Mouse (Mus musculus) WW6 (cell line): ENCODE data around the gene Tor1b.
"Not testable (repeated sequence)": the region's sequence is repeated elsewhere in the genome, so short reads cannot be mapped to it uniquely, and the experiment has no call there.

Source experiments
- DNase-seq: peaks from one replicate; pipeline ENCODE4 v3.0.0-alpha.2; 2013; ENCODE audit warnings: low read depth, low spot score

The Tor1b gene

GRCm38 (mm10) chr2:30952824-30953490, at the start of gene Tor1b:
TSS of gene Tor1b (plus strand) at chr2:30952959.
- peak; percentile 80 for DNase-seq

GRCm38 (mm10) chr2:30904231-30904630, 48.5 kb upstream of the Tor1b start:
- DNase-seq = no peak

GRCm38 (mm10) chr2:30904991-30905390, 47.8 kb upstream of the Tor1b start:
- no peak for DNase-seq

GRCm38 (mm10) chr2:30905906-30906305, 46.9 kb upstream of the Tor1b start:
- DNase-seq = no peak

GRCm38 (mm10) chr2:30906641-30907040, 46.1 kb upstream of the Tor1b start:
- DNase-seq = no peak

- no peak for DNase-seq
These were observed 40.4 kb upstream of the Tor1b start for GRCm38 (mm10) chr2:30912291-30912773.

- DNase-seq = no peak
These were observed 39.7 kb upstream of the Tor1b start for GRCm38 (mm10) chr2:30913022-30913421.

- DNase-seq = no peak
These were observed 37.9 kb upstream of the Tor1b start for GRCm38 (mm10) chr2:30914836-30915235.

GRCm38 (mm10) chr2:30915376-30915775, 37.4 kb upstream of the Tor1b start:
- DNase-seq = no peak

- not testable (repeated sequence) for DNase-seq
These were observed 36.8 kb upstream of the Tor1b start for GRCm38 (mm10) chr2:30915933-30916332.

- DNase-seq = no peak
These were observed 35.1 kb upstream of the Tor1b start for GRCm38 (mm10) chr2:30917649-30918048.

GRCm38 (mm10) chr2:30918126-30918525, 34.6 kb upstream of the Tor1b start:
- no peak for DNase-seq

- DNase-seq = no peak
These were observed 33.9 kb upstream of the Tor1b start for GRCm38 (mm10) chr2:30918780-30919329.

GRCm38 (mm10) chr2:30920216-30920615, 32.5 kb upstream of the Tor1b start:
- no peak for DNase-seq

- no peak for DNase-seq
These were observed 29.7 kb upstream of the Tor1b start for GRCm38 (mm10) chr2:30923099-30923498.

GRCm38 (mm10) chr2:30925181-30925580, 27.6 kb upstream of the Tor1b start:
- no peak for DNase-seq

- no peak for DNase-seq
These were observed 26.4 kb upstream of the Tor1b start for GRCm38 (mm10) chr2:30926381-30926780.

GRCm38 (mm10) chr2:30927151-30927781, 25.5 kb upstream of the Tor1b start:
- no peak for DNase-seq

GRCm38 (mm10) chr2:30927844-30928628, 24.7 kb upstream of the Tor1b start:
- DNase-seq = peak; percentile 47

GRCm38 (mm10) chr2:30928893-30929482, 23.8 kb upstream of the Tor1b start:
- no peak for DNase-seq

GRCm38 (mm10) chr2:30929483-30930045, 23.2 kb upstream of the Tor1b start, which contains the start of gene Ptges:
TSS of gene Ptges (minus strand) at chr2:30929863.
- peak; percentile 67 for DNase-seq
